Mouse (Mus musculus) adrenal gland, postnatal 10 days (tissue): ENCODE measurements at regions not wholly inside any gene's neighbourhood (a gene's known extent, or its start where the extent isn't known, plus 50 kb on each side); places are given as distances from the start of the nearest gene placed in this dataset.

Experiments
- DNase-seq: peaks from one replicate; pipeline ENCODE4 v3.0.0; 2021; ENCODE audit warnings: mixed read lengths

GRCm38 (mm10) chr4:62755237-62755900 is 195.7 kb downstream of the Rgs3 start:
- peak; percentile 79 for DNase-seq

GRCm38 (mm10) chr4:62756721-62757206 is 197.1 kb downstream of the Rgs3 start:
- no peak for DNase-seq

DNA sequence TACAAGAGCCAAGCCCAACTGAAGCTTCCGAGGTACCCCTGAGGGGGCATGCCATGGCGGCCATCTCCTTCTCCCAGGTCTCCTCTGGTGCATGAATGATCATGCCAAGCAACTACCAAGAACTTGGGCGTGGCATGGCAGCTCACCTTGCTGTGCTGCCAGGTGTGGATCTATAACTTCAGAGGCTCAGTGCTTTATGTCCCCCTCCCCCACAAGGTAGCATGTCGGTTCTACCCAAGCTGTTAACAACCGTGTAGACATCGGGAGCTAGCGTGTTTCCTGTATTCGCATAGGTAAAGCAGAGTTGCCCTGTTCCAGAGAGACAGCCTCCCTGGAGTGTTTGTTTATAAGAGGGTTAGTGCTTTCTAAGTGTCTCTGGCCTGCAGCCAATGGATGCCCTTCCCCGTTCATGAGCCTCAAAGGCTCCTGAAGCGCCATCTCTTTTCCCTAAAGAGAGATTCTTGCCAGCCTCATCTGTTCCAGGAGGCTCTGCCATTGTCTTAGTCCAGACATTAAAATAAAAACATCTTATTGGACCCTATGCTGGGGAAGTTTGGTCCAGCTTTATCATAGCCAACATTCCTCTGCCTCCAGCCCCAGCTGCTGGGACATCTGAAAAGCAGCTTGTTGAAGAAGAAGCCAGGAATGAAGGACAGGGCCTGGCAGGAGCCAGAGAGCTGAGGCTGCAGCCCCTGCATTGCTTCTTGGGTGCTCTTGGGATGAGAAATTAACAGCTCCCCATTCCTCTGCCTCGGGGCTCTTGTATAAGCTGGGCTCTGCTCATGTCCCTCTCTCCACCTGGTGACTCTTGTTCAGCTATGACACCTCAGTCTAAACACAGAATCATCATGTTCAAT is 201.3 kb downstream of the Rgs3 start:
- DNase-seq, result no peak

- DNase-seq, result peak; percentile 92
Measured at GRCm38 (mm10) chr4:62761672-62762071, 202.0 kb downstream of the Rgs3 start.

- peak; percentile 91 for DNase-seq
Measured at GRCm38 (mm10) chr4:62763990-62764389, 201.4 kb upstream of the Zfp618 start.

GRCm38 (mm10) chr4:62769469-62770234 is 195.7 kb upstream of the Zfp618 start:
- no peak for DNase-seq

DNA sequence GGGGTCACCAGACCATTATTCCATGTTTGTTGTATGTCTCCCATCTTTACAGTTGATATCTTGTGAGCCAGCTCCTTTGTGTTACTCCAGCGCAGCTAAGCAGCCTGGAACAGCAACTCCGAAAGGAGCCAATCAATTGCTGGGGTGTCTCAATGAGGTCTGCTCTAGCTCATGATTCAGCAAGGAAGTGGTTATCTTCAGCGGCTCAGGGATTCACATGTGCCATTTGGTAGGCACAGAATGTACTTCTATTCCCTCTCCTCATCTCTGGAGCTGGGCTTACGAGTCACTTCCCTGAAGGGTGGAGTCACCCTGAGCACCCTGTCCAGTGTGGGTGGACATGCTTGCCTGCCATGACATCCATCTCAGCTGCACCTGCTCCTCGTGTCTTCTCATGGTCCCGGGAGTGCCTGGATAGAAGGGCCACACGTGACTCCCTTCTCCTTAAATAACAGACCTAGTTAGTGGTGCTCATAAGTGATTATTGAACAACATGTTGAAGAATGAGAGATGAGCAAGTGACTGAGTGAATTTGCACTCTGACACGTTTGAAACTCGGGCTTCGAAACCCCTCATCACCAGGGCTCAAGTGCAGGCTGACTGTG is 190.3 kb upstream of the Zfp618 start:
- DNase-seq, result no peak

- no peak for DNase-seq
Measured at GRCm38 (mm10) chr4:62776881-62777280, 188.5 kb upstream of the Zfp618 start.

GRCm38 (mm10) chr4:62777436-62777835 is 187.9 kb upstream of the Zfp618 start:
- peak; percentile 69 for DNase-seq

GRCm38 (mm10) chr4:62778621-62779020 is 186.8 kb upstream of the Zfp618 start:
- no peak for DNase-seq

GRCm38 (mm10) chr4:62780409-62780808 is 185.0 kb upstream of the Zfp618 start:
- peak; percentile 94 for DNase-seq

- no peak for DNase-seq
Measured at GRCm38 (mm10) chr4:62780837-62781236, 184.5 kb upstream of the Zfp618 start.

DNA sequence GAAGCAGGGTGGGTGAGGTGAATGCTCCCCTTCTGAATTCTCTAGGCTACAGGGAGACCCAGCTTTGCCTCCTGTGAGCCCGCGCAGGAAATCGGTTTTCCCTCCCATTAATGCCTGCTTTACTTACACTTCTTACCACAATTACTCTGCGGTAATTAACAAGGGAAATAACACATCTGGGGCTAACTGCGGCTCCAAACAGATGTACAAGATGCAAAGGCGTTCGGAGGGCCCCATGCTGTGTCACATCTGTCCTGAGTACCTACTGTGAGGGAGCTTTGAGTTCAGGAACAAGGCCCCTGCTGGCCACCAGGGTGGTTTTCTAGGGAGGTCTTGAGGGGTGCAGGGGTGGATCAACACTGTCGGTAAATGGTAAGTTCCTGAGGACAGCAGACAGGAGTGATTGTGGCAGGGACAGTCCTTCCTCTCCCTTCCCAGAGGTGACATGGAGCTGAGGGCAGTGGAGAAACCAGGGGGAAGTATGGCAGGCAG is 184.0 kb upstream of the Zfp618 start:
- DNase-seq, result no peak

DNA sequence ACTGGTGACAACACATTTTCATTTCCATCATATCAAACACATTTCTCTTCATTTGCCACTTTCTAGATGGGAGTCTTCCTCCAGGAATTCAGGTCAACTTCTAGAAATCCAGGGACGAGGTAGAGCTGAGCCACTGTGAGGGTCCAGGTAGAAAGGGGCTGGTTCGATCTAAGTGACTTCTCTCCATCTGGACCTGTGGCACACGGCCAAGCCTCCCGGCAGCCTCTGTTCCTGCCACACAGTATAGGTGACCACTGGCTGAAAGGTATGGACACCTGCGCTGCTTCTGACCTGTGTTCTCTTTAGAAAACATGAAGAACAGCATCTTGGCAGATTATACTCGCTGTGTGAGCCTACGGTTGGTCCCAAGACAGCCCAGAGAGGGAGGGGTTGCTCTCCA is 179.7 kb upstream of the Zfp618 start:
- DNase-seq, result no peak

DNA sequence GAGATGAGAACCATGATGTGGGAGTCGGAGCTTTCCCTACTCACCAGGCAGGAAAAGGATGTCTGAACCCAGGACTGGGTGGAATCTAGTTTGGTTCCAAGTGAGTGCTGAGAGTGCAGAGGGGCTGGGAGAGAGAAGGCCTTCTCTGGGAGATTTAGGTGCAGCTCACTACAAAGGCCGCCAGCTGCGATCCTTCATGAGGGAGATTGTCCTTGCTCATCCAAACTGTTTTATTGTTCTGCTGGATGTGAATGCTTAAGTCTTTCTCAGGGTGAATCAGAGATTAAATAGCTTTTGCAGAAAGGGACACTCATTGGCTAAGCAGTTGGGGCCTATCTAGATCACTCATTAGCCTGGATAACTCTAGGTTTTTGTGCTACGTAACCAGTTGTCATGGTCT is 175.7 kb upstream of the Zfp618 start:
- DNase-seq, result no peak

DNA sequence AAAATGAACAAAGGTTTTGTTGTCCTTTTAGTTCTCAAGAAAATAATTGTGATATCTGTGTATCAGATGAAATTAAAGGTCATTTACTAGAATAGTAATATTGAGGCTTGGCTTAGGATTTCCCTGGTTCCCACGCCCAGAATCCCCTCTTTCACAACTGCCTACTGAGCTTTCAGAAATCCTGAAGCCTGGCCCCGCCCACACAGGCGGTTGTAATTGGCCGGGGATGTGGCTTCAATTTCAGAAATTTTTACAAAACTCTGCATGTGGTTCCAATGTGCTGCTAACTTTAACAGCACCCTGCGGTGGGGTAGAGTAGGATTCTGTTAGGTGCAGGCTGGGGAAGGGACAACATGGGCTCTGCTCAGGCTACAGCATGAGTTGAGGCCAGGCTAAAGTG is 171.8 kb upstream of the Zfp618 start:
- DNase-seq, result peak; percentile 18

GRCm38 (mm10) chr4:62795538-62795937 is 169.8 kb upstream of the Zfp618 start:
- DNase-seq, result no peak

DNA sequence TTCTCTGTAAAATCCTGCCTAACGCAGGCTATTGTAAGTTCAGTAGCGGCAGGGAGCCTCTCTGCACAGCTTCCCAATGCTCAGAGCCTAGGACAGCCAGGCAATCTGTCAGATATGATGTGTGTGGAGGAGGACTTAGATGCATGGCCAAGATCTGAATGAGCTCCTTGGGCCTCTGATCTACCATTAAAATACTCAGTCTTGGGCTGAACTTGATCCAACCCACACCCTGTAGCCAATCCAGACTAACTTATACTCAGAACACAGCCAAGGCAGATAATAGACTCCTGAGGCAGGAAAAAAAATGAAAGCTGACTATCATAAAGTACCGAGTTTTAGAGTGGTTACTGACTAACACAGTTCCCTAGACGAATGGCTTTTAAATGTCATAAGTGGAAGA is 165.4 kb upstream of the Zfp618 start:
- DNase-seq, result no peak

DNA sequence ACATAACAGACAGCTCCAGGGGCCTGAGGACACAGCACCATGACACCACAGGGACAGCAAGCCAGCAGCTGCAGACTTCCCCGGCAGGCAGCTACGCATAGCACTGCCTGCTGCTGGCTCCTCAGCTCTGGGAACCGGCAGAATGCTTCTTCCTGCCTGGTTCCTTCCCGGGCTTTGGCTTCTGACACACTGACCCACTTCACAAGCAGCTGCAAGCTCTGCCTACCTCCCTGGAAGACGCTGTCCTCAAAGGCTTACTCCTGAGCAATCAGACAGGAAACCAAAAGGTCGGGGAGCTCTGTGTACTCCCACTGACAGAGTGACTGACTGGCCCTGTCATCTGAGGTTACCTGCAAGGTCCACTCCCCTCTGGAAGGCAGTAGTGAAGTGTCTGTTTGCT is 159.5 kb upstream of the Zfp618 start:
- DNase-seq, result peak; percentile 21

DNA sequence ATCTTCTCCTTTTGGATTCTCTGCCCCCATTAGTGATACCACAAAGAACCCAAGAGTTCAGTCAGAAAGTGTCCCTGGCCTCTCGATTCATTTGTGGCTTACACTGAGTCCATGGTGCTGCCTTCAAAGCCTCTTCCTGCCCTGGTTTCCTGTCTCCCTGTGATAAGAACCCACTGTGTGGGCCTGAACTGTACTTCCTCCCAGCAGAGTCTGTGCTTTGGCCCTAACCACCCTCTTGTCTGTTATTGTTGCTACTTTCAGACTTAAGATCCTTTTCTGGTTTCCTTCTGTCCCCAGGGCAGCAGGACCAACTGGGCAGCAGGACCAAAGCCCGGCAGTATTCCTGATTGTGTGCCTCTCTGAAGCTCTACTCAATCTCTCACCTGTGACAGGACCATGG is 158.6 kb upstream of the Zfp618 start:
- no peak for DNase-seq

DNA sequence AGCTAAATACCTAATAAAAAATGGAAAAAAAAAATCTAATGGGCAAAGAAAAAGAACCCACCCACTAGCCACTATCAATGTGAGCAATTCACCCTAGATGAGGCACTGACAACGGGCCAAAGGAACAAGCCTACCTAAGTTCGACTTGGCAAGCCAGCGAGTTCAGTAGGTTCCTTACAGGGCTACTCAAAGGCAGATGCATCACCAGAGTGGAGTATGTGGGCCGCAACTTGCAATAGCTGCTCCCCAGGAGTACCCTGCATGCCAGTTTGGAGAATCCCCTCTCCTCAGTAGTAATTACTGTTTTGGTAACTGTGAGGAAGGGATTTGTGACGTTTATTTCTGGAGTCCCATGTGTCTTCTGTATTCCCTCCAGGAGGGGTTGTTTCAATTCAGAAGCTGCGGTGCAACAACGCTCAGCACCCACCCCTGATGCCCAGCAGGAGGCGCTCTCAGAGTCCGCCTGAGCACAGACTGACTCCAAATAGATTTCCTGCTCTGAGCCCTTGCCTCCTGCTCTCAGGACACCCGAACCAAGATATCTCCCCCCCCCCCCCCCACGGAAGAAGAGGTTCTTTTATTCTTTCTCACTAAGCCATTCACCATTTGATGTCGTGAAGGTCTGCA is 157.3 kb upstream of the Zfp618 start:
- DNase-seq, result no peak

DNA sequence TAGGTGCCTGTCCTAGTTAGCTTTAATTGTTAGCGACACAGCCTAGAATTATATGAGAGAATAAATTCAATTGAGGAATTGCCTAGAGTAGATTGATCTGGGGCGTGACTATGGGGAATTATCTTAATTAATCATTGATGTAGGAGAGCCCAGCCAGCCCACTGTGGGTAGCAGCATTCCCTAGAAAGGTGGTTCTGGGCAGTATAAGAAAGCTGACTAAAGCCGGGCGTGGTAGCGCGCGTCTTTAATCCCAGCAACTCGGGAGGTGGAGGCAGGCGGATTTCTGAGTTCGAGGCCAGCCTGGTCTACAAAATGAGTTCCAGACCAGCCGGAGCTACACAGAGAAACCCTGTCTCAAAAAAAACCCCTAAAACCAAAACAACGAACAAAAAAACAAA is 156.8 kb upstream of the Zfp618 start:
- no peak for DNase-seq
